Mouse (Mus musculus) A20 (cell line): Measurements from ENCODE around the gene Zfand4.
"Not testable (repeated sequence)": the region's sequence is repeated elsewhere in the genome, so short reads cannot be mapped to it uniquely, and the experiment has no call there.

Experiments used
- DNase-seq: peaks from one replicate; pipeline ENCODE4 v3.0.0-alpha.2; 2011; ENCODE audit warnings: low read depth, low spot score

The Zfand4 gene

DNA sequence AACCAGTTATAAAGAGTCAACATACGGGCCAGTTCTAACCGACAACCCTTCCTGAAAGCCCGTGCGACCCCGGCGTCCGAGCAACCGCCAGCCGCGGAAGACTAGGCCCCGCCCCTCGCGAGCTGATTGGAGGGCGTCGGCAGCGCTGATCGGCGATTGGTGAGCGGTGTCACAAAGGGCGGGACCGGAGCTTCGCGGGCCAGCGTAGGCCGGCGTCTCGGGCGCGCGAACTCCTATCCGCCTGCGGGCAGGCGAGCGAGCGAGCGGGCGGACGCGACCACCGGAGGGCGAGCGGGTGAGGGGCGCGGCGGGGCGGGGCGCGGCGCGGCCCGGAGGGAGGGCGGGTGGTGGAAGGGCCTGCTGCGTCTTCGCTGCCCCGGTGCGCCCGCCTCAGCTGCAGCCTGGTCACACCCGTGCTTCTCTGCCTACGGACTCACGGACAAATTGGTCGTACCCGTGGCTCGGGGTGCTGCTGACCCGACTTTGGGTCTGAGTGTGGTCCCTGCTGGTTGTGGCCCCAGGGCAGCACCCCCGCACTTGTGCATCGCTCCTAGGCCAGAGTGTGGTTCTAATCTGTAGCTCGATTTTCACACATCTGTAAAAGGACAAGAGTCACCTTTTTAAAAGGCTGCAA lies at the start of gene Zfand4:
Gene Zfand4 (plus strand): TSS at position 205 of the 634 bp plus-strand sequence.
- DNase-seq = peak; percentile 95

DNA sequence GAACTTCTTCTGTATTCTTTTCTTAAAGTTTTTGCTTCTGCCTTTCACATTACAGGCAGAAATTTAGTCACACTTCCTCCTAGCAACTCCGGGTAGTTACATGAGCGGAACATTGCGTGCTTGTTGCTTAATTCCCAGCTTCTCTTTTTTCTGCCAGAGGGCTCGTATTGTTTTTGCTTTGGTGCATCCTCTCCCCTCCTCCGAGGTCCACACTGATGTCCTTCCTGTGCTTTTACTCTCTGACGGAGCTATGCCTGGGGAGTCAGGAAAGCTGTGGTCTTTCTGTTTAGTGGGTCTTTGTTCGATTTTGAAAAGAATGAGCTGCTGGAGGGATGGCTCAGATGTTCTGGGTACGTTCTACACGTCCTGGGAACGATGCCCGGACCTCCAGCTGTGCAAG lies 36.3 kb upstream of the Zfand4 start:
- peak; percentile 8 for DNase-seq

DNA sequence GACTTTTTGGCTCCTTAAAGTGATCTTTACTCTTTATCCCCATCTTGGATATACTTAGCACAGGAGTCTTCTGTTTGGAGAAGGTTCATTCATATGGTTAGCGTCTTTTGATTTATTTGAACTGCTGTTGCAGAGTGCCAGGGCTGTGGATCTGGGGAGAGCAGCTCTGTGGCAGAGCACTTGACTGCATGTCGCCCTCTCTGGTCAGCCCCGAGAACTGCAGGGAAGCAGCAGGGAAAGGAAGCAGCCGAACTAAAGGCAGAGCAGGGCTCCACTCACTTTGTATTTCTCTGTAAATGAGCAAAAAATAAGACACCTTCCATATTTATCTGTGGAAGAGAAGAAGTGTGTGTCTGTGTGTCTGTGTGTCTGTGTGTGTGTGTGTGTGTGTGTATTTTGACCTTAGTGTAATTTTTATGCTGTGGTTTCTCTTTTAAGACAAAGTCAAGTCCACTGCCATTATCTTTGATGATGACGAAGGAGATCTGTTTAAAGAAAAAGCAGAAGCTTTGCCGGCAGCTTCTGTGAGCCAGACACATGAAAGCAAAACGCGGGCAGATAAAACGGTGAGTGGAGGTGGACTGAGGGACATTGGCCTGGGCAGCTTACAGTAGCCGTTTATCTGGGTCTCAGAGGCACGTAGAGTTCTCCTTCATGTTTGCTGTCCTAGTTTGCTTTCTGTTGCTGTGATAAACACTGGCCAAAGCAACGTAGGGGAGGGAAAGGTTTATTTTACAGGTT lies 35.1 kb upstream of the Zfand4 start:
- peak; percentile 58 for DNase-seq

DNA sequence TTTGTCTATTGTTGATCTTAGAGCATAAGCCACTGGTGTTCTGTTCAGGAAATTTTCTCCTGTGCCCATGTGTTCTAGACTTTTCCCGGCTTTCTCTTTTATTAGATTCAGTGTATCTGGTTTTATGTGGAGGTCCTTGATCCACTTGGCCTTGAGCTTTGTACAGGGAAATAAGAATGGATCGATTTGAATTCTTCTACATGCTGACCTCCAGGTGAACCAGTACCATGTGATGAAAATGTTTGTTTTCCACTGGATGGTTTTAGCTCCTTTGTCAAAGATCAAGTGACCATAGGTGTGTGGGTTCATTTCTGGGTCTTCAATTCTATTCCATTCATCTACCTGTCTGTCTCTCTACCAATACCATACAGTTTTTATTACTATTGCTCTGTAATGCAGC lies 29.2 kb upstream of the Zfand4 start:
- not testable (repeated sequence) for DNase-seq

DNA sequence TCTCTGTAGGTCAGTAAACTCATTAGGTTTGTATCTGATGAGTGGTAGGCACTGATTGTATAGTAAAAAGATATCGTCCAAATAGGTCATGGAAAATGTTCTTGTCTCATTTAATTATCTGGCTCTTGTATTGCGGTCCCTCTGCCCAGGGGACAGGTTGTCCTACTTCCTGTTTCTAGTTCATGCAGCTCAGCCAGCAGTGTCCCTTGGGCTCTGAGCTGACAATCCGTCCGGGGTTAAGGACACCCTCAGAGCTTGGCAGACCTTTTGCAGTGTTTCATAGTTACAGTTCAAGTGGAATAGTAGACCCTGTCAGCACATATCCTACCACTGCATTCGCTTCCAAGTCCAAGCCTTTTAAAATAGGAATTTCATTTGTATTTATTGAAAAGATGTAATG lies 28.7 kb upstream of the Zfand4 start:
- DNase-seq = no peak

DNA sequence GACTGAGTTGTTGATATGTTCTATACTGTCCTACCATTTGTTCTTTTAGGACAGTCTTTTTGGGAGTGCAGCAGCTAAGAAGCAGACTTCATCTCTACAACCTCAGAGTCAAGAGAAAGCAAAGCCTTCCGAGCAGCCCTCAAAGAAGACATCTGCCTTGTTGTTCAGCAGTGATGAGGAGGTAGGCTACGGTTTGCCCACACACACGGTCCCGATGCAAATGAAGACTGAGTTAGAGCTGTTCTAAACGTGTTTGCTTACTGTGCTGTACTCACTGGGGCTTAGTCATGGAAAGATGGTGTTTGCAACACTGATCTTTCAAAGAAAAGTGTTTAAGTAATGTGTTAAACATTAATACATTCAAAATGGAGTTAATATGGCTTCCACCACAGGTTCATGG lies 25.9 kb upstream of the Zfand4 start:
- DNase-seq = no peak

DNA sequence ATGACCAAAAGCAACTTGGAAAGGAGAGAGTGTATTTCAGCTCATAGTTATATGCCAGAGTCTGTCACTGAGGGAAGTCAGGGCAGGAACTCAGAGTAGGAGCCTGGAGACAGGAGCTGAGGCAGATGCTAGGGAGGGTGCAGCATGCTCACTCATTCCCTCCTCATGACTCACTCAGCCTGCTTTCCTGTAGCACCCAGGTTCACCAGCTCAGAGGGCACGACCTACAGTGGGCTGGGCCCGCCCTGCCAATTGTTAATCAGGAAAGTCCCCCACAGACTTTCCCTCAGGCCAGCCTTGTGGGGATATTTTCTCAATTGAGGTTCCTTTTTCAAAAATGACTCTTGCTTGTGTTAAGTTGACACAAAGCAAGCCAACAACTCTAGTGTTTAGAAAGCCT lies 23.7 kb upstream of the Zfand4 start:
- DNase-seq = peak; percentile 16

DNA sequence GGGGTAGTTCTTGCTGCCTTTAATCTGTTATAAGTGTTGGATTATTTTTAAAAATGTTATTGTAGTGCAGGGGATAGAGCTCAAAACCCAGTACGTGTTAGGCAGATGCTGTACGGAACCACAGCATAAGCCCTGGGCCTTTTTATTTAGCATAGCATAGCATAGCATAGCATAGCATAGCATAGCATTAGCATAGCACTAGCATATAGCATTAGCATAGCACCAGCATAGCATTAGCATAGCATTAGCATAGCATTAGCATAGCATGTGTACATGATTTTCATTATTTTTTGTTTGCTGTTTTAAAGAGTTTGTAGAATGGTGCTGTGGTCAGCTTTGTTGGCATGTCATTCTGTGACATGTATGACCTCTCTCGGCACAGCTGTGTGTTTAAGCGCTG lies 4.4 kb upstream of the Zfand4 start:
- DNase-seq = no peak

DNA sequence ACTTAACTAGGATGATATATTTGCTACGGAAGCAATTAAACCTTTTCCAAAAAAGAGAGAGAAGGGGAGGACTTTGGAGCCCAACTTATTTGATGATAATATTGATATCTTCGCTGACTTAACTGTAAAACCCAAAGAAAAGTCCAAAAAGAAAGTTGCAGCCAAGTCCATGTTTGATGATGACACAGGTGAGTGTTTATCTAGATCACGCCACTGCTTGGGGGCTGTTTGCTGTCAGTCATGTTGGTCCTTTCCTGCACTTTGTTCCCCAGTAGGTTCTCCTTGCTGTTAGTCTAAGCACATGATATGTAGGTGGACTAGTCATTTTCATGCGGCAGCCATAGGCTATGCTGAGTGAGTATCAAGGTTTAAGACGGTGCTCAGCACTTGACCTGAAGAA lies 3.5 kb upstream of the Zfand4 start:
- DNase-seq = no peak

DNA sequence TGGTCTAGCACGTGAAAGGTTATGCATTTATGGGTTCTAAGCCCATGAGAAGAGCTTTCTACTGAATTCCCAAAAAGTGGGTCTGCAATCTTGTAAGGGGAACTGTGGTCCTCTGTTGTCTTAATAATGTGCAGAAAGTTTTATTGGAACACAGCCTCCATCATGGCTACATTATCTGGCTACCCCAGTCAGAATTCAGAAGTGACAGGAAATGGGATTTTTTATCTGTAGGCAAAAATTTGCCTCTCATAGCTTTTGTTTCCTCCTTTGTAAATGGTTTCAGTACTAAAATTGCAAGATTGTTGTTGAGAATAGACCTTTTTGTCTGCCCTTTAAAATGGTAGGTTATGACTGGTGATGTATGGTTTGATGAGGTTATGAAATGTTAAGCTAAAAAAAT lies 1.2 kb upstream of the Zfand4 start:
- no peak for DNase-seq

DNA sequence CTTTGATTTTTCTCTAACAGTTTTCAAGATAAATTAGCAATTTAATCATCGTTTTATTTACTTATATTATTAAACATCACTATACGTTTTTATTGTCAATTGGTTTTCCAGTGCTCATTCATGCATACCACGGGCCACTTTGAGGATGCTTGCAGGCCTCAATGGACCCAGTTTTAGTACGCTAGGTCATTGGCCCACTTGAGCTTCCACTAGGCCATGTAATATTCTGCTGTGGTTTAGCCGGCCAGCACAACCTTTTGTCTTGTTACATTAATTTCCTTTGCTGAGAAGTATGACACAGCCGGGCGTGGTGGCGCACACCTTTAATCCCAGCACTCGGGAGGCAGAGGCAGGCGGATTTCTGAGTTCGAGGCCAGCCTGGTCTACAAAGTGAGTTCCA lies 814 bp downstream of the Zfand4 start:
- no peak for DNase-seq

DNA sequence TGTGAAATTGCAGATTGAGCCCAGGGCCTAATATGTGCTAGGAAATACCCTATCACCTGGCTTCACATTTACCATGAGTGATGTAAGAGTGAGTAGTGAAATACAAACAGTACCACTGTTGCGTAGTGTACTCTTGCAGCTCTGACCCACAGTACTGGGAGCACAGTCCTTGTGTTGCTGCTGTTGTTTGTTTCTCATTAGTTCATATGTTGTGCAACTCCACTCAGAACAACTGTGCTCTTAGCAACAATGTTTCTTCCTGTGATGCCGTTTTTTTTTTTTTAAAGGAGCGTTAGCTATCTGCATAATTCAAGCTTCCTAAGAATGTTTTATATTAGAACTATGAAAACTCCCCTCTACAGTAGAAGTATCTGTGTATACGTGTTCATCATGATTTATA lies 1.6 kb downstream of the Zfand4 start:
- DNase-seq = no peak

DNA sequence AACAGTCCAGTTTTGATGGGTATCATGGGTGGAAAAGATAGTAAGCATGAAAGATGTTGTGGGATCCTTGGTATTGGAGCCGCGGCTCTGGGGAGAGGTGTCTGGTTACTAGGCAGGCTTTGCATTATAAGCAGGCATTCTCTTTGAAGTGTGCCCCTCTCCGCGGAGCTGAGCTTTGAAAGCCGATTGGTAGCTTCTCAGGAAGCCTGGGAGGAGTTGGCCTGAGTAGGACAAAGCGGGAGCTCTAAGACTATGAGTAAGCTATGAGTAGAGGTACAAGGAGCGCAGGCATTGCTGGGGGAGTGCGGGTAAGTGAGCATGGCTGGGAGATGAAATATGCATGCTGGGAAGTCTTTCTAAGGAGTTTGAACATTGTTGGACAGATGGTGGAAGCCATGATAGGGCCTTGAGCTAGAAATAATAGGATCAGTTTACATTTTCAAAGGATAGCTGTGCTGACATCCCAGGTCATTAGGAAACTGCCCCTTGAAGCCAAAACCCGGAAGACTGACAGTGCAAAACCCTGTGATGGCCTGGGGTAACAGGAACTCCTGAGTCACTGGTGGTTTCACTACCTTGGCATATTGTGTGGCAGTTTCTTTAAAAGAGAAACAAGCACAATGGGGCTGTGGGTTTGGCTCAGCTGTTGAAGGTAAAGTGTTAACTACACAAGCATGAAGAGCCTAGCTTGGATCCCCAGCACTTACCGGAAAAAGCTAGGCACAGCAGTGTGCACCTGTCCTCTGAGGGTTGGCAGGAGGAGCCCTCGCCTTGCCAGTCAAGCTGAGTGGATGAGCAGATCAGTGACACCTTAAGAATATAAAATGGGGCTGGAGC lies 2.5 kb downstream of the Zfand4 start:
- peak; percentile 29 for DNase-seq

DNA sequence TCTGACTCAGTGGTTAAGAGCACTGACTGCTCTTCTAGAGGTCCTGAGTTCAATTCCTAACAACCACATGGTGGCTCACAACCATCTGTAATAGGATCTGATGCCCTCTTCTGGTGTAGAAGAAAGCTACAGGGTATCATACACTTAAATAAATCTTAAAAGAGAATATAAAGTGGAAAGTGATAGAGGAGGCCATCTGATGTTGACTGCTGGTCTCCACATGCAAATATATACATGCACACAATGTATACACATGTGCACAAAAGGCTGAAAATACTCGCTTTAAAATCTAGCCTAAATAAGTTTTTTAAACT lies 3.0 kb downstream of the Zfand4 start:
- DNase-seq = no peak

DNA sequence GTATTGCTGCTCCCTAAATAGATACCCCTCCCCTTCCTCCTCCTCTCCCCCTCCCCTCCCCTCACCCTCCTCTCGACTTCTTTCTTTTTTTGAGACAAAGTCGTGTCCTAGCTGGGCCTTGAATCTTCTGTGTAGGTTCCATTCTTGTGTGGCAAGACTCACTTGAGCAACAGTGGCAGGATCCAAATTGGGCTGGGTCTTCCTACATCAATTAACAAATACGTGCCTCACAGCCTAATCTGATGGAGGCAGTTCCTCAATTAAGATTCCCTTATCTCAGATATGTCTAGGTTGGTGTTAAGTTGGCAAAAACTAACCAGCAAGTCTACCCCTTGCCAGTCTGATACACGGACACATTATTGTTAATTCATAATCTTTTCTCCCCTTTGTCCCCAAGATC lies 11.7 kb downstream of the Zfand4 start:
- DNase-seq = no peak

DNA sequence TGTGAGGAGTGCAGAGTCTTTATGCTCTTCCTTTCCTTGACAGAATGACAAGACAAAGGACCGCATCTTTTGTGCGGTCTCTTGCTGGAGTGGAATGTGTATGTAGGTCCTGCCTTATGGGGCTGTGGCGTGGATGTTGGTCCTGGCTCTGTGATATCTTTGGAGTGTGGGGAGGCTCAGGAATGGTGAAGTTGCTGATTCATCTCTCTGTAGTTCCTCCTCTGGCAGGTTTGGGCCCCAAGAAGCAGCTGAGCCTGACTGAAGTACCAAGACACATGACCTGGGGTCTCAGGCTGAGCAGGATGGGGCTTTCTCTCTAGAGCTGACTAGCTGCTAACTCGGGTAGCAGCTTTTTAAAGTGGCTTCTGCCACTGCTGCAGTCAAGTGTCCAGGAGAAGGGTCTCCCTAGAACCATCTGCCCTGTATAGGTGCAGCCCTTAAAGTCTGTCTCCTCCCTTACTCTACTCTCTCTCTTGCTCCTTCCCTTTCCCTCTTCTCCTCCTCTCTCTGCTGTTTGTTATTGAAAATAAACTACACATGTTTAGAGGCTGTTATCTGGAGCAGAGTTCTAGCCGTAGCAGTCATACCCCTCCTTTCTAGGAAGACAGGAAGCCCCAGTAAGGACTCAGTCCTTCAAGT lies 14.8 kb downstream of the Zfand4 start:
- no peak for DNase-seq

DNA sequence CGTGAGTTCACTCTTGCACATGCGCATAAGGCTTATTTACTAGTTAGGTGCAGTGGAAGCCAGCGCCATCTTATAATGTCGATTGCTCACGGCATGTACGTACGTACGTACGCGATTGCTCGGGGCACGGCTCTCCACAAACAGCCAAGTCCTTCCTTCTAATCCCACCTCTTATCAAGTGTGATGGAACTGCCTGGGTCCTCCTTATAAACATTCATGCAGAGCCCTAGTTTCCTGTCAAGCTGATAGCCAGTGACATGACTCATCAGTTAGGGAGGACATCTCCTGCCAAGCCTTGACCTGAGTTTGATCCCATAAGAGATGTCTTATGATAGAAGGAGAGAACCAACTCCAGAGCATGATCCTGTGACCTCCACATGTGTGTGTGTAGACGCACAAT lies 17.0 kb downstream of the Zfand4 start:
- DNase-seq = no peak

DNA sequence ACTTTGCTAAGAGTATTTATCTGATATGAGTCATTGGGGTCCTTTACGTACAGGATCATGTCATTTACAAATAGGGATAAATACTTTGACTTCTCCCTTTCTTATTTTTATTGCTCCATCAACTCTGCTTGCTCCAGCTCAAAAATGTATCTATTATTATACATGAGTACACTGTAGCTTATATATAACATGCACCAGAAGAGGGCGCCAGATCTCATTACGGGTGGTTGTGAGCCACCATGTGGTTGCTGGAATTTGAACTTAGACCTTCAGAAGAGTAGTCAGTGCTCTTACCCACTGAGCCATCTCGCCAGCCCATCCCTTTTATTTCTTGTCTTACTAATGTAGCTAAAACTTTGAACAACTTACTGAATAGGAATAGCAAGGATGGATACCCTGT lies 18.5 kb downstream of the Zfand4 start:
- DNase-seq = peak; percentile 74

DNA sequence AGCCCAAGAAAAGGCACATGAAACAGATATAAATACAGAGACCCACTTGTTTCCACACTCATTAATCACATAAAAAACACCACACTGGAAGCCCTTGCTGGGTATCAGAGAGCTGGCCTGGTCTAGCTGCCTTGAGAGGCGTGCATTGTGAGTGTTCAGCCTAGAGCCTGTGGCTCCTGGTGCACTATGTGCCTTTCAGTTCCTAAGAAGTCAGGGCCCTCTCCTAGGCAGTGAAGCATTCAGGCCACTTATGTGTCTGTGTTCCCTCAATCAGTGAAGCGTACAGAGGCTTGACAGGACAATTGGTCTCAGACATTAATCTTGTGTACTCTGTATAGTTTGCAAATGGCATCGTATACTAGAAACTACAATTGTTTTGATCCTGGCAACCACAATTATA lies 19.3 kb downstream of the Zfand4 start:
- no peak for DNase-seq

DNA sequence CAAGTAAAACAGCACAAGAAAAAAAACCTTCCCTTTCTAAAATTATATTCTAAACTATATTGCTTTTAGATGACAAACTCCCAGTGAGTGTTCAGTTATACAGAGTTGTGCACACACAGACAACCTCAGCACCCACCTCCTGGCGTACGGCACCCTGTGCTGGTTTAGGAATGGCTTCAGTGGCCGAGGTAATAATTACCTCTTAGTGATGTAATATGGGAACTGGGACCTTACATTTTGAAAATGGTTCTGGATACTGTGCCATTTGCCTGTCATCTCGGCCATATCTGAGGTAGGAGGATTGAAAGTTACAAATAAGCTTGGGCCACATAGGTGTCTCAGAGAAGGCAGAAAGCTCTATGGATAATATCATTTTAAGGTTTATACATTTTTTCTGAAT lies 22.3 kb downstream of the Zfand4 start:
- no peak for DNase-seq

DNA sequence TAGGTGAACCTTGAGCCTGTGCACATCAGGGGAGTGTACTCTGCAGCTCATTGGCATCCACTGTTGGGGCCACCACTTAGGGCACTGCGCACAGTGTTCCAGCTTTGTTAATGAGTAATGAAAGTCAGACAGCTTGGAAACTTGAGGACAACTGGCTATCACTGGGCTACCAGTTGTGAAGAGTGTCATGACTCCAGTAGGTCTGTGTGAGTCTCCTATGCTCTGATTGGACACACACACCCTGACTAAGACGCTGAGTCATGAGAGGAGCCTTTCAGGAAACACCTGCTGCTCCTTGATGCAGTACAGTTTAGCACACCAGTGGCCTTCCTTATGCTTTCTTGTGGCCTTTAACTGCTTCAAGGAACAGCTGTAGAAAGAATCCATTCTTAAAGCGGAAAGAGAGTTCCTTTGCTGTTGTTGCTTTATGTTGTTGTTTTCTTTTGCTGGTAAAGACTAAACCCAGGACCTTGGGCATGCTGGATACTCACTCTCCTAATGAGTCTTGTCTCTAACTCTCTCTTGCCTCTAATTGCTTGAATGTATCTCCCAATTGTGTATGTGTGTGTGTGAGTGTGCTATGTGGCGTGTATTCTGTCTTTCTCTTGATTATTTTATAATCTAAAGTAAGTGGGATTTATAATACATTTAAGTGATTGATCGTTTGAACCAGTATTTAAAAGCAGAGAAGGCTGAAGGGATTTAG lies 23.0 kb downstream of the Zfand4 start:
- DNase-seq = peak; percentile 79

DNA sequence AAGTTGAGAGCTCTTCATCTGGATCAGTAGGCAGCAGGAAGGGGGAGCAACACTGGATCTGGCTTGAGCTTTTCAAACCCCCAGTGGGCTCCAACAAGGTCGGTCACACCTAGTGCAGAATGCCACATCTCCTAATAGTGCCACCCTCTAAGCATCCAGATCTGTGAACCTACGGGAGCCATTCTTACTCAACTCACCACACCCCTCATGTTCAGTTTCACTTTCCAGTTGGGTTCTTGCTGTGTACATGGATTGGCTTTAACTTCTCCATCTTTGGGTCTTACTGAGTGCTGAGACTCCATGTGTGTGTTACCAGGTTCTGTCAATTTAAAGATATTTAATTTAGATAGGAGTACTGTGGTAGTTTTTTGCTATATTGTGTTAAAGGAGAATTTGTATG lies 47.4 kb downstream of the Zfand4 start:
- no peak for DNase-seq
